Mouse (Mus musculus) liver, embryonic 11.5 days (tissue): ENCODE measurements around the gene Tmem200b. TPM values are rescaled to one million over a fixed set of nuclear protein-coding genes. Genes with fewer than 3 reads are reported as not detected.

Source experiments
- ATAC-seq: fragments of 200-750 bp; cut with Nextera tagmentation; replicated peaks from 2 replicates; pipeline ENCODE4 v1.8.0; 2017; ENCODE audit warnings: moderate number of reproducible peaks, mild to moderate bottlenecking, moderate TSS enrichment, moderate library complexity; ENCODE audit not compliant: low FRiP score
- DNase-seq: peaks from one replicate; pipeline ENCODE4 v3.0.0-alpha.2; 2017; ENCODE audit warnings: low spot score
- H3K27ac ChIP-seq: fragments of 300-500 bp; sonication (generic); 2 replicates; pipeline ENCODE4 v1.5.1; 2014; ENCODE audit warnings: mild to moderate bottlenecking, low read depth, low read length, control low read depth
- H3K27me3 ChIP-seq: fragments of 300-500 bp; sonication (generic); replicated peaks from 2 replicates; pipeline ENCODE4 v1.6.1; 2014; ENCODE audit warnings: low read length, mixed read lengths; ENCODE audit not compliant: control insufficient read depth, insufficient read depth
- H3K36me3 ChIP-seq: fragments of 300-500 bp; sonication (generic); 2 replicates; pipeline ENCODE4 v1.6.1; 2014; ENCODE audit warnings: mild to moderate bottlenecking, low read length, moderate library complexity, mixed read lengths; ENCODE audit not compliant: control insufficient read depth, insufficient read depth
- H3K4me1 ChIP-seq: fragments of 300-500 bp; sonication (generic); replicated peaks from 2 replicates; pipeline ENCODE4 v1.6.1; 2014; ENCODE audit warnings: low read length, mixed read lengths; ENCODE audit not compliant: control insufficient read depth, insufficient read depth
- H3K4me2 ChIP-seq: fragments of 300-500 bp; sonication (generic); 2 replicates; pipeline ENCODE4 v1.6.1; 2014; ENCODE audit warnings: mild to moderate bottlenecking, control low read depth, moderate library complexity
- H3K4me3 ChIP-seq: fragments of 300-500 bp; sonication (generic); 2 replicates; pipeline ENCODE4 v1.5.1; 2014; ENCODE audit warnings: low read depth, low read length, control low read depth
- H3K9ac ChIP-seq: fragments of 300-500 bp; sonication (generic); 2 replicates; pipeline ENCODE4 v1.6.1; 2014; ENCODE audit warnings: low read depth, low read length, control low read depth
- H3K9me3 ChIP-seq: fragments of 300-500 bp; sonication (generic); 2 replicates; pipeline ENCODE4 v1.6.1; 2016; ENCODE audit warnings: low read length, inconsistent platforms, mixed read lengths; ENCODE audit not compliant: control insufficient read depth
- WGBS: fragments of 180-500 bp; shearing (Covaris S2); extraction: QIAGEN DNeasy Blood & Tissue Kit; methylation state at CpG from one replicate; pipeline ENCODE4 v1.1.7; 2014; 5-methylcytosine and 5-hydroxymethylcytosine counted together
- polyA plus RNA-seq: library from polyadenylated mRNA; unstranded; fragments of >200 nt; fragmentation: Nextera tagmentation; extraction: Ambion mirVana; gene quantifications from 2 replicates; pipeline ENCODE4 v1.2.1, GENCODE M21; 2014

The Tmem200b gene
- polyA plus RNA-seq, 1 experiment from 2014 or later: 1.2 TPM

DNA sequence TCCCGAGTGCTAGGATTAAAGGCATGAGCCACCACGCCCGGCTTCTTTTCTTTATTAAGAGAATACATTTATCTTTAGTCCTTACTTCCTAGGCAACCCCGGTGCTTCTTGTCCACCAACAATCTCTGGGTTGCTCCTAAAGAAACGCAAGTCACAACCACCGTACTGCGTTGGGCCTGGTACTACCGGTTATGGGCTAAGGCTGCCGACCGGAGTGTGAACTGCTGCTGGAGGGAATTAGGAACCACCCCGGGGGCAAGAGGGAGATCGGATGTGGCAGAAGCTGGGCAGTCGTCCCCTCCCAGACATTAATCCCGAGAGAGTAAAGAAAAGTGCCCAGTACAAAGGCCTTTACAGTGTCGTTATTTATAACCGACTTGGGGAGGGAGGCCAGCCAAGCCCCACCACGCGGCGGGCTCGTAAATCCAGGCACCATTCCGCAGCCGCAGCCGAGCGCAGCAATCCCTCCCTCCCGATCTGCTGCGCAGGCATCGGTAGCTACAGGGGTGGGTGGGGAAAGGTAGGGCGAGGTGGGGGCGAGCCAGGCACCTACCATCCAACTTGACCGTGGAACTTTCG is 6.6 kb upstream of the Tmem200b start:
- Histone ChIP-seq H3K9ac (peak overlapping the region; percentile 26; the same call in 1 of the 2 replicates), H3K27ac (no peak overlapping the region), H3K4me1 (peaks cover 34% of the 10 kb centered on the region), H3K4me3 (peak overlapping the region; percentile 31; the same call in 1 of the 2 replicates), H3K4me2 (peak overlapping the region; percentile 55), H3K27me3 (peaks cover 82% of the 10 kb centered on the region), H3K36me3 (no peaks in the 10 kb centered on the region), H3K9me3 (no peaks in the 10 kb centered on the region)
- WGBS: 4% methylated on average over 31 of the region's 31 CpGs
- no peak for ATAC-seq
- no peak for DNase-seq

DNA sequence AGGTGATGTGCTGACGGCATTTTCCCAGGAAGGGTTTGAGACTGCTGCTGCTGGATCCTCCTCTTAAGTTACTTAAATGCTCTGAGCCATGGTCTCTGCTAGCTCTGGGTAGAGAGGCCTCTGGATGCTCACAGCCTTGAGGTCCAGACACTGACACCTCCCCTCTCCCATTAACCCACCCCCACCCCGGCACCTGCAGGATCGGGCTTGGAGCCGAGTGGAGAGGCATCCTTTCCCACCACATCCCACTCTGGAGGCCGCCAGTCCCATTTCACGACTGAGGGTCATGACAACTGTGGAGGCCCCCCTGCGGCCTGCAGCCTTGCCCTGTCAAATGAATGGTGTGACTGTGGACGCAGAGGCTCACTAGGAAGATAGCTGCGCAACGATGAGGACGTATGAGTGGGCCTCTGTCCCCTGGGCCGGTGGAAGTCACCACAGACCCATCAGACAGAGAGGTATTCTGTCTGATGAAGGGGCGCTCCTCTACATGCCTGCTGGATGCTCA is 5.7 kb upstream of the Tmem200b start:
- DNase-seq (no peak), ATAC-seq (peak; percentile 8; the same call in 1 of the 2 replicates)
- no peak overlapping the region for H3K9ac ChIP-seq
- H3K4me3 ChIP-seq: no peak overlapping the region
- peaks cover 34% of the 10 kb centered on the region for H3K4me1 ChIP-seq
- H3K36me3 ChIP-seq: no peaks in the 10 kb centered on the region
- peaks cover 91% of the 10 kb centered on the region for H3K27me3 ChIP-seq
- no peaks in the 10 kb centered on the region for H3K9me3 ChIP-seq
- 30% methylated on average over 13 of the region's 13 CpGs for WGBS
- H3K27ac ChIP-seq: no peak overlapping the region
- H3K4me2 ChIP-seq: peak overlapping the region; percentile 11

DNA sequence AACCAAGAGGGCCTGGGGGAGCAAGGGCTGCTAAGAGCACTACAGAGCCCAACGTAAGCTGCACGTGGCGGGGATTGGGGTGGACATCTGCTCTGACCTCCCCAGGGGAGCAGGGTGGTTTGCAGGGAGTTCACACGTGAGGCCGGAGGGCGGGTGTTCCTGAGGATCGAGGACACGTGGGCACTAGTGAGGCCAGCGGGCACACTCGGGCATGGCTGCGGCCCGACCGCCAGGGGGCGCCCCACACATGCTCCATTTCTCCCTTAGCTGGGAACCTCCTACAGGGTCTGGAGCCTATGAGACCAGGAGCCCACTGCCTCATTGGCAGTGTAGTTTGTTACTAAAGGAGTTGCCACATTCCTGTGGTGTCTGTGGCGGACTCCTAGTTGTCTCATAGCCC is 5.1 kb upstream of the Tmem200b start:
- Histone ChIP-seq H3K9ac (no peak overlapping the region), H3K4me1 (peaks cover 37% of the 10 kb centered on the region), H3K36me3 (no peaks in the 10 kb centered on the region), H3K4me3 (peak overlapping the region; percentile 19; the same call in 1 of the 2 replicates), H3K4me2 (peak overlapping the region; percentile 11), H3K9me3 (no peaks in the 10 kb centered on the region), H3K27me3 (peaks cover 96% of the 10 kb centered on the region), H3K27ac (no peak overlapping the region)
- ATAC-seq (peak; percentile 48; the same call in 1 of the 2 replicates), DNase-seq (peak; percentile 86)
- WGBS: 5% methylated on average over 15 of the region's 15 CpGs

DNA sequence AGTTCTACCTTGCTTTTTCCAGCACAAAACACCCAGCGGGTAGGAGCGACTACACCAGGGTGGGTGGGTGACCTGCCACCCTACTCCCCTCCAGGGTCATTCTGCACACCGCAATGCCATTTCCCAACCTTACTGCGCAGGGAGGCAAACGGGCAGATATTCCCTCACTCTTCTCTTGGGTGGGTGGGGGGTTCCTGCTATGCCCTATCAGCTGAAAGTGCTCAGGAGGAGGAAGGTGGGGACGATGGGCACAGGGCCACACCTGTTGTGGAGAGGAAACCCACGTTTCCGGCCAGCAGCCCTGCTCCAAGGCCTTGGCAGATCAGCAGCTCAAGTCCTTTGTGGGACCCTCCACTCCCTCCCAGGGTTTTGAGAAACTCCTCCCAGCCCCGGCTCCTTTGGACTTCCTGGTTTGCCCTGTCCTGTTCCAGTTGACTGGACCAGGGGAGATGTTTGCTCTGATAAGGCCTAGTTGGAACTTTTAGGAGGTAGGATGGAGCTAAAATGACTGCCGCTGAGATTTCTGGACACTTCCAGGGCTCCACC is 4.5 kb upstream of the Tmem200b start:
- peaks cover 98% of the 10 kb centered on the region for H3K27me3 ChIP-seq
- H3K9me3 ChIP-seq: no peaks in the 10 kb centered on the region
- WGBS: 75% methylated on average over 10 of the region's 10 CpGs
- no peak overlapping the region for H3K4me3 ChIP-seq
- no peak overlapping the region for H3K4me2 ChIP-seq
- no peaks in the 10 kb centered on the region for H3K36me3 ChIP-seq
- no peak overlapping the region for H3K9ac ChIP-seq
- no peak for DNase-seq
- peaks cover 44% of the 10 kb centered on the region for H3K4me1 ChIP-seq
- no peak overlapping the region for H3K27ac ChIP-seq
- no peak for ATAC-seq

DNA sequence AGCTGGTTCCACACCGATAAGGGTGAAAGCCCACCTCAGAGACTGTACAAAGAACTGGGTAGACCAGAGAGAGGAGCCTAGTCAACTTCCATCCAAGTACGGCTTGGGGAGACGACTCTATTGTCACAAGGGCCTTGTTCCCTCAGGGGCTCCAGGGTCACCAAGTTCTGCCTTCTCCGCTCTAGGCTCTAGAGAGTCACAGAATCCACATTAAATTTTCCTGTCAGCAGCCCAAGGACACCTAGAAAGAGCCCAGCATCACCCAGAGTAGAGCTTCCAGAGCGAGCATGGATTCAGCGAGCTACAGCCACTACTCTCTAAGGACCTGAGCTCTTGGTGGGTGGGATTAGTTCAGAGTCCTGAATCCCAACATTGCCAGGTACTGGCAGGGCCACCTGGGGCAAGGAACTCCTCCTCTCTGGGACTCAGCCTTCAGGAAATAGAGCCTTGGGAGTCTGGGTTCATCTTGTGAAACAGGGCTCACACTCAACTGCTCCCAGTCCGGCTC is 3.5 kb upstream of the Tmem200b start:
- H3K36me3 ChIP-seq: peaks cover 2% of the 10 kb centered on the region; the same call in 1 of the 2 replicates
- no peak overlapping the region for H3K4me3 ChIP-seq
- peaks cover 48% of the 10 kb centered on the region for H3K4me1 ChIP-seq
- ATAC-seq: no peak
- H3K27me3 ChIP-seq: peaks cover 98% of the 10 kb centered on the region
- 0 out of 2 replicates have a peak overlapping the region, but pooled peaks have one; percentile 79 for H3K4me2 ChIP-seq
- H3K9ac ChIP-seq: no peak overlapping the region
- H3K27ac ChIP-seq: 0 out of 2 replicates have a peak overlapping the region, but pooled peaks have one; percentile 21
- no peaks in the 10 kb centered on the region for H3K9me3 ChIP-seq
- no peak for DNase-seq
- WGBS: 65% methylated on average over 7 of the region's 7 CpGs

DNA sequence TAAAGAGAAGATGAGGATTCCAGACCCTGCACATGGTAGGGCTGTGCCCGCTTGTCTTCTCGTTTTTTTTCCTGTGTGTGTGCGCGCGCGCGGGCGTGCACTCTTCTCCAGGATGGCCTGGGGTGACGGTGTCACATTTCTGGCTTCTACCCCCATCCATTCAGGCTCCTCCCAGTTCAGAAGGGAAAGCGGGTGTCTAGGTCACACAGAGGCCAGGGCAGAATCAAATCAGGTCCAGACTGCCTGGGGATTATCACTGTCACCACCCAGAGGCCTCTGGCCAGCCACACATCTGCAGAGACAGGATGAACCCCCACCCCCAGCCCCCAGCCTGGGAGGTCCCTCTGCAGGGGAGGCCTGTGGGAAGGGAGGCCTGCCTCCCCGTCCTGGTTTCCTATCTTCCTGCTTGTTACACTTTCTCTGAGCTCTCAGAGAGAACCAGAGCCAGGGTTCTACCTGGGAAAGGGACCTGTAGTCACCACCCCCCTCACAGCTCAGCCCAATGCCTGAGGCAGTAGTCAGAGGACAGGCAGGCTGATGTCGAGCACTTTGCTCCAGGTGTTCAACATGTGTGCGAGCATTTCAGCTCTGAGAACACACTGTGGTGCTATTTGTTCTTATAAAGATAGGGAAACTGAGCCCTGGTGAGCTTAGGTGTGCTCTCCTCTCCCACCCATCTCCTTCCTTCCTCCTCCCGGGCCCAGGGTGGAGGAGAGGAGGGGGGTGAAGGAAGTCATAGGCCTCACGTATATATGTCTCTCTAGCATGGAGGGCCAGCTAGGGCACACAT is 2.7 kb upstream of the Tmem200b start:
- H3K4me3 ChIP-seq: no peak overlapping the region; the same call in 1 of the 2 replicates
- peak overlapping the region; percentile 79 for H3K4me2 ChIP-seq
- ATAC-seq (peak; percentile 30; the same call in 1 of the 2 replicates), DNase-seq (peak; percentile 65)
- 14% methylated on average over 15 of the region's 15 CpGs for WGBS
- peaks cover 2% of the 10 kb centered on the region; the same call in 1 of the 2 replicates for H3K36me3 ChIP-seq
- peak overlapping the region; percentile 21; the same call in 1 of the 2 replicates for H3K27ac ChIP-seq
- peaks cover 48% of the 10 kb centered on the region for H3K4me1 ChIP-seq
- H3K9ac ChIP-seq: no peak overlapping the region
- peaks cover 92% of the 10 kb centered on the region for H3K27me3 ChIP-seq
- no peaks in the 10 kb centered on the region for H3K9me3 ChIP-seq

DNA sequence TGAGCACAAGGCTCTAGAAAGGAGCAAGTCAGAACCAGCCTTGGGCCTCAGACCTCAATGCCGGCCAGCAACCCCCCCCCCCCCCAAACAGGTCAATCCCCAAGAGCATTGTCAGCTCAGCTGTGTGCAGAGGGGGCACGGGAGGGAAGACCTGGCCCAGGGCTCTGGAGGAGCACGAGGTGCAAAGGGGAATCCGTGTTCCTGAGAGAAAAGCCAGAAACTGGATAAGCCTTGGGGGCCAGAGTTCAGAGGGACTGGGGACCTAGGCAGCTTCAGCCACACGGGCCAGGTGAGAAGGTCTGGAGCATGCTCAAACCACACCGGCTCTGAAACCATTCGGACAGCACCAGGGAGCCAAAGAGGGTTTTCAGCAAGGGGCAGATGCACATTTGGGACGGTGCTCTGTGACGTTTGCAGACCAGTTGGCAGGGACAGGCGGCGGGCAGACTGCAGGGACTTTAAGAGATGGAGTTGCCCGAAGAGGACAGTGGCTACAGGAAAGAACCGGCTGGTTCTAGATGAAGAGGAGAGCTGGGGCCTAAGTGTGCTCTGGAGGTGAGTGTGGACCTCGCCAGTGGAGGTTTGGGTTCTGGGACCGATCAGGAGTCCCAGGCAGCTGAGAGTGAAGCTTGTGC is 1.9 kb upstream of the Tmem200b start:
- H3K4me1 ChIP-seq: peaks cover 50% of the 10 kb centered on the region
- peaks cover 84% of the 10 kb centered on the region for H3K27me3 ChIP-seq
- H3K36me3 ChIP-seq: peaks cover 8% of the 10 kb centered on the region; the same call in 1 of the 2 replicates
- WGBS: 21% methylated on average over 15 of the region's 15 CpGs
- ATAC-seq (no peak), DNase-seq (no peak)
- peak overlapping the region; percentile 61 for H3K4me3 ChIP-seq
- no peak overlapping the region for H3K9ac ChIP-seq
- no peaks in the 10 kb centered on the region for H3K9me3 ChIP-seq
- H3K4me2 ChIP-seq: peak overlapping the region; percentile 79
- H3K27ac ChIP-seq: peak overlapping the region; percentile 58; the same call in 1 of the 2 replicates

DNA sequence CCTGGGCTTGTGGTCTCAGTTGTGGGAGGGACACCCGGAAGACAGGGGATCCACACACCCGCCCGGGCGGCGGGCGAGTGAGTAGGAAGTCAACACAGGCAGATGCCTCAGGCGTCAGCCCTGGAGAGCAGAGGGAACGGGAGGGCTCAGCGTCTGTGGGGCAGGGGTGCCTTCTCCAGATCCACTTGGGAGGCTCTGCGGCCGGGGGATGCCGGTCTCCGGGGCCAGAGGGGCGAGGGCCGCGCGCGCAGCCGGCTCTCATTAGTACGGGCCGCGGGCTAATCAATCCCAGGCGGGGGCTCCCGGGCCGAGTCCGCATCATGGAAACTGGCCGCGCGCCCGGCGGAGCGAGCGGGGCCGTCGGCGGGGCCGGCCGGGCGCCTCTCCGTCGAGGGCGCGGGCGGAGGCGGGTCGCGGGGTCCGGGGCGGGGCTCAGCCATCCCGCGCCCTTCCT is 1.4 kb upstream of the Tmem200b start:
- H3K9me3 ChIP-seq: no peaks in the 10 kb centered on the region
- H3K27me3 ChIP-seq: peaks cover 79% of the 10 kb centered on the region
- H3K9ac ChIP-seq: peak overlapping the region; percentile 62
- H3K4me3 ChIP-seq: peak overlapping the region; percentile 61
- H3K27ac ChIP-seq: peak overlapping the region; percentile 58
- H3K4me1 ChIP-seq: peaks cover 50% of the 10 kb centered on the region
- ATAC-seq (no peak), DNase-seq (peak; percentile 69)
- peaks cover 14% of the 10 kb centered on the region; the same call in 1 of the 2 replicates for H3K36me3 ChIP-seq
- peak overlapping the region; percentile 79 for H3K4me2 ChIP-seq
- under 1% methylated on average over 47 of the region's 51 CpGs for WGBS
